Mouse (Mus musculus) midbrain, embryonic 12.5 days (tissue): ENCODE results near the gene Myo15b. TPM values are rescaled to one million over a fixed set of nuclear protein-coding genes. Genes with fewer than 3 reads are reported as not detected.

Source experiments
- ATAC-seq: fragments of 200-750 bp; cut with Nextera tagmentation; 2 replicates; pipeline ENCODE4 v1.8.0; 2017; ENCODE audit warnings: low read depth, moderate TSS enrichment, moderate library complexity; ENCODE audit not compliant: low FRiP score
- H3K27ac ChIP-seq: fragments of 300-500 bp; sonication (generic); replicated peaks from 2 replicates; pipeline ENCODE4 v1.5.1; 2016; ENCODE audit warnings: mild to moderate bottlenecking
- H3K27me3 ChIP-seq: fragments of 300-500 bp; sonication (generic); 2 replicates; pipeline ENCODE4 v1.6.1; 2016; ENCODE audit warnings: mild to moderate bottlenecking
- H3K36me3 ChIP-seq: fragments of 300-500 bp; sonication (generic); 2 replicates; pipeline ENCODE4 v1.6.1; 2016
- H3K4me1 ChIP-seq: fragments of 300-500 bp; sonication (generic); 2 replicates; pipeline ENCODE4 v1.6.1; 2016
- H3K4me2 ChIP-seq: fragments of 300-500 bp; sonication (generic); replicated peaks from 2 replicates; pipeline ENCODE4 v1.6.1; 2016; ENCODE audit warnings: mild to moderate bottlenecking, moderate library complexity
- H3K4me3 ChIP-seq: fragments of 300-500 bp; sonication (generic); 2 replicates; pipeline ENCODE4 v1.5.1; 2016; ENCODE audit warnings: mild to moderate bottlenecking
- H3K9ac ChIP-seq: fragments of 300-500 bp; sonication (generic); replicated peaks from 2 replicates; pipeline ENCODE4 v1.6.1; 2016; ENCODE audit warnings: mild to moderate bottlenecking, moderate library complexity
- H3K9me3 ChIP-seq: fragments of 300-500 bp; sonication (generic); 2 replicates; pipeline ENCODE4 v1.6.1; 2016; ENCODE audit warnings: mild to moderate bottlenecking
- WGBS: fragments of 180-500 bp; shearing (Covaris S2); methylation state at CpG from one replicate; pipeline ENCODE4 v1.1.7; 2016; 5-methylcytosine and 5-hydroxymethylcytosine counted together
- polyA plus RNA-seq: library from polyadenylated mRNA; unstranded; fragments of >200 nt; fragmentation: Nextera tagmentation; extraction: Ambion mirVana; gene quantifications from 2 replicates; pipeline ENCODE4 v1.2.1, GENCODE M21; 2016

Gene Myo15b
- polyA plus RNA-seq, 1 experiment from 2014 or later: 0.37 TPM

GRCm38 (mm10) chr11:115939690-115940329 is 81.6 kb downstream of the Myo15b start:
- no peak overlapping the region for H3K4me2 ChIP-seq
- no peaks in the 10 kb centered on the region for H3K27me3 ChIP-seq
- no peak for ATAC-seq
- WGBS: 41% methylated on average over 6 of the region's 6 CpGs
- H3K36me3 ChIP-seq: peaks cover 87% of the 10 kb centered on the region
- no peak overlapping the region for H3K27ac ChIP-seq
- no peaks in the 10 kb centered on the region for H3K9me3 ChIP-seq
- H3K4me1 ChIP-seq: peaks cover 6% of the 10 kb centered on the region
- no peak overlapping the region for H3K4me3 ChIP-seq
- no peak overlapping the region for H3K9ac ChIP-seq

GRCm38 (mm10) chr11:115941980-115942379 is 83.8 kb downstream of the Myo15b start:
- no peaks in the 10 kb centered on the region for H3K9me3 ChIP-seq
- no peak overlapping the region for H3K4me3 ChIP-seq
- no peak for ATAC-seq
- no peak overlapping the region for H3K4me2 ChIP-seq
- no peak overlapping the region for H3K9ac ChIP-seq
- no peaks in the 10 kb centered on the region for H3K4me1 ChIP-seq
- H3K27ac ChIP-seq: no peak overlapping the region
- 85% methylated on average over 7 of the region's 7 CpGs for WGBS
- H3K27me3 ChIP-seq: no peaks in the 10 kb centered on the region
- peaks cover 90% of the 10 kb centered on the region for H3K36me3 ChIP-seq

Other genes with a start within 250 kb of the Myo15b start
- gene Mif4gd, start 245.4 kb upstream of the Myo15b start, polyA plus RNA-seq: 12.2 and 15.1 TPM in 2 replicates
- 26.2 and 26.9 TPM in 2 replicates for gene Slc25a19, start 230.1 kb upstream of the Myo15b start, polyA plus RNA-seq
- 137 and 149 TPM in 2 replicates for gene Grb2, start 149.8 kb upstream of the Myo15b start, polyA plus RNA-seq
- 42.4 and 47.0 TPM in 2 replicates for gene Tmem94, start 93.0 kb upstream of the Myo15b start, polyA plus RNA-seq
- 15.5 and 17.0 TPM in 2 replicates for gene Caskin2, start 44.8 kb upstream of the Myo15b start, polyA plus RNA-seq
- 27.9 and 30.9 TPM in 2 replicates for gene Tsen54, start 43.7 kb upstream of the Myo15b start, polyA plus RNA-seq
- 3.7 and 4.4 TPM in 2 replicates for gene Llgl2, start 34.4 kb upstream of the Myo15b start, polyA plus RNA-seq
- 0.88 and 0.98 TPM in 2 replicates for gene Smim5, start 41.6 kb downstream of the Myo15b start, polyA plus RNA-seq
- gene Smim6, start 53.6 kb downstream of the Myo15b start, polyA plus RNA-seq: 0.98 and 1.2 TPM in 2 replicates
- 55.9 and 61.8 TPM in 2 replicates for gene Sap30bp, start 74.9 kb downstream of the Myo15b start, polyA plus RNA-seq
- 29.9 and 30.1 TPM in 2 replicates for gene Recql5, start 75.1 kb downstream of the Myo15b start, polyA plus RNA-seq
- gene Itgb4, start 116.3 kb downstream of the Myo15b start, polyA plus RNA-seq: 0.59 and 1.3 TPM in 2 replicates
- 75.3 and 92.6 TPM in 2 replicates for gene Galk1, start 154.3 kb downstream of the Myo15b start, polyA plus RNA-seq
- gene H3f3b, start 169.6 kb downstream of the Myo15b start, polyA plus RNA-seq: 2,249 and 2,254 TPM in 2 replicates
- 50.3 and 51.5 TPM in 2 replicates for gene Unk, start 171.9 kb downstream of the Myo15b start, polyA plus RNA-seq
- 0.92 and 1.3 TPM in 2 replicates for gene Unc13d, start 219.6 kb downstream of the Myo15b start, polyA plus RNA-seq
- gene Wbp2, start 228.6 kb downstream of the Myo15b start, polyA plus RNA-seq: 92.4 and 102 TPM in 2 replicates